In genomic region chr11:114536616-114537493, GRCm38 (mm10) we compare ENCODE assay signal across 9 mouse cellular contexts.
DNase-seq lines count a peak whose midpoint lies in the region; ATAC-seq and TF ChIP-seq lines count a peak whose summit lies in the region.
"Had no signal": no experiment of that assay in that cellular context is flagged by ENCODE, and none has a peak within 500 bp of the region (broad histone marks: within the 10 kb centered on the region; RNA-seq: fewer than 3 reads in every experiment).

No protein-coding gene starts in this region.

- 13% methylated on average over 13 of the region's 13 CpGs for WGBS in forebrain, postnatal 0 days
- WGBS in midbrain, embryonic 11.5 days = 15% methylated on average over 13 of the region's 13 CpGs

- no peak overlapping the region for H3K4me2 ChIP-seq in forebrain, postnatal 0 days (ENCODE audit: low read depth)
- no peak overlapping the region for H3K4me2 ChIP-seq in midbrain, embryonic 11.5 days
- H3K4me2 ChIP-seq: heart, embryonic 12.5 days; liver, embryonic 15.5 days had no signal

- TF ChIP-seq CTCF in forebrain, postnatal 0 days (IDR thresholded peaks at IDR 0.05; ENCODE audit: low read depth) = no peak
- no peak for TF ChIP-seq CTCF in gastrocnemius, adult 2 months (IDR thresholded peaks at IDR 0.05)

- H3K9ac ChIP-seq in forebrain, postnatal 0 days = 0 out of 2 replicates have a peak overlapping the region, but pooled peaks have one; percentile 14
- 0 out of 2 replicates have a peak overlapping the region, but pooled peaks have one; percentile 9 for H3K9ac ChIP-seq in midbrain, embryonic 11.5 days (ENCODE audit: low read length)
- H3K9ac ChIP-seq: heart, embryonic 12.5 days; liver, embryonic 15.5 days had no signal

- H3K27ac ChIP-seq in forebrain, postnatal 0 days (ENCODE audit: low read depth, low read length) = peak overlapping the region; percentile 74
- peak overlapping the region; percentile 67 for H3K27ac ChIP-seq in midbrain, embryonic 11.5 days (ENCODE audit: low read depth, low read length)
- H3K27ac ChIP-seq in gastrocnemius, adult 2 months = no peak overlapping the region
- H3K27ac ChIP-seq: liver, embryonic 15.5 days had no signal

- no peaks in the 10 kb centered on the region for H3K27me3 ChIP-seq in forebrain, postnatal 0 days (ENCODE audit: insufficient read depth, low read length)
- no peaks in the 10 kb centered on the region for H3K27me3 ChIP-seq in midbrain, embryonic 11.5 days (ENCODE audit: control insufficient read depth, insufficient read depth, low read length)
- H3K27me3 ChIP-seq: liver, embryonic 15.5 days had no signal

- DNase-seq in right cerebral cortex, postnatal 4 days = peak; percentile 53
- DNase-seq in right cerebral cortex, postnatal 36 days (ENCODE audit: low spot score in 2 of 2) = no peak
- peak; percentile 85 for DNase-seq in forebrain, postnatal 0 days
- DNase-seq in midbrain, embryonic 11.5 days (ENCODE audit: low spot score, missing footprints) = no peak
- no peak for DNase-seq in gastrocnemius, adult 2 months

- no peaks in the 10 kb centered on the region for H3K36me3 ChIP-seq in forebrain, postnatal 0 days (ENCODE audit: insufficient read depth)
- H3K36me3 ChIP-seq in midbrain, embryonic 11.5 days (ENCODE audit: control insufficient read depth, insufficient read depth, low read length) = no peaks in the 10 kb centered on the region
- H3K36me3 ChIP-seq: heart, embryonic 12.5 days; liver, embryonic 15.5 days had no signal

- peaks cover 20% of the 10 kb centered on the region for H3K4me1 ChIP-seq in forebrain, postnatal 0 days (ENCODE audit: insufficient read depth)
- peaks cover 25% of the 10 kb centered on the region for H3K4me1 ChIP-seq in midbrain, embryonic 11.5 days (ENCODE audit: control insufficient read depth, insufficient read depth, low read length)
- H3K4me1 ChIP-seq: liver, embryonic 15.5 days had no signal

- ATAC-seq in forebrain, postnatal 0 days = peak; percentile 89
- ATAC-seq in midbrain, embryonic 11.5 days (ENCODE audit: low FRiP score) = peak; percentile 83
- ATAC-seq in erythroid progenitor cell, adult 5-6 weeks (replicated peaks; ENCODE audit: low FRiP score, poor library complexity, severe bottlenecking) = no peak
- no peak for ATAC-seq in activated CD4-positive, CD25-positive, alpha-beta regulatory T cell, adult 4 months

- no peak overlapping the region for H3K4me3 ChIP-seq in forebrain, postnatal 0 days (ENCODE audit: low read depth, low read length)
- H3K4me3 ChIP-seq in midbrain, embryonic 11.5 days (ENCODE audit: low read depth, low read length) = no peak overlapping the region
- no peak overlapping the region for H3K4me3 ChIP-seq in gastrocnemius, adult 2 months
- H3K4me3 ChIP-seq: heart, embryonic 12.5 days; liver, embryonic 15.5 days had no signal

- H3K9me3 ChIP-seq in forebrain, postnatal 0 days (ENCODE audit: low read length) = no peaks in the 10 kb centered on the region
- H3K9me3 ChIP-seq in midbrain, embryonic 11.5 days (ENCODE audit: control insufficient read depth, low read length) = peaks cover 3% of the 10 kb centered on the region; the same call in 1 of the 2 replicates
- H3K9me3 ChIP-seq: liver, embryonic 15.5 days had no signal

- intact Hi-C loops in gastrocnemius, adult 2 months (cut with DNase I) = no loop called here

Comparison
In these comparisons a context has a peak if more than half of its experiments do, and no peak if none do; other contexts are left out.
1. DNase-seq: peak in right cerebral cortex, postnatal 4 days (single experiment) and forebrain, postnatal 0 days (single experiment); none in right cerebral cortex, postnatal 36 days (0 of 2), midbrain, embryonic 11.5 days (single experiment) and gastrocnemius, adult 2 months (single experiment).
2. ATAC-seq: peak in forebrain, postnatal 0 days (single experiment) and midbrain, embryonic 11.5 days (single experiment); none in erythroid progenitor cell, adult 5-6 weeks (single experiment) and activated CD4-positive, CD25-positive, alpha-beta regulatory T cell, adult 4 months (single experiment).